Mouse (Mus musculus) bone marrow macrophage, adult 2 months (primary cell): ENCODE results near the gene Tmem35b.

Source experiments
- CTCF ChIP-seq: IDR thresholded peaks from 2 replicates; pipeline ENCODE4 v1.5.1; 2012; ENCODE audit warnings: low read depth, mild to moderate bottlenecking, low read length, moderate library complexity
- POLR2A ChIP-seq: IDR thresholded peaks from 2 replicates; pipeline ENCODE4 v1.6.1; 2012; ENCODE audit warnings: mild to moderate bottlenecking, low read depth, low read length, borderline replicate concordance

- TF ChIP-seq CTCF (no peak), POLR2A (no peak)
These were observed 48.6 kb downstream of the Tmem35b start for GRCm38 (mm10) chr4:127172119-127172518.
